Mouse (Mus musculus): ENCODE results near the gene Bola3. TPM values are rescaled to one million over a fixed set of nuclear protein-coding genes. Genes with fewer than 3 reads are reported as not detected.
"Not testable (repeated sequence)": the region's sequence is repeated elsewhere in the genome, so short reads cannot be mapped to it uniquely, and the experiment has no call there.

Bola3 gene
- total RNA-seq, 2 experiments from 2014 or later, result 53.4 to 91.2 TPM

DNA sequence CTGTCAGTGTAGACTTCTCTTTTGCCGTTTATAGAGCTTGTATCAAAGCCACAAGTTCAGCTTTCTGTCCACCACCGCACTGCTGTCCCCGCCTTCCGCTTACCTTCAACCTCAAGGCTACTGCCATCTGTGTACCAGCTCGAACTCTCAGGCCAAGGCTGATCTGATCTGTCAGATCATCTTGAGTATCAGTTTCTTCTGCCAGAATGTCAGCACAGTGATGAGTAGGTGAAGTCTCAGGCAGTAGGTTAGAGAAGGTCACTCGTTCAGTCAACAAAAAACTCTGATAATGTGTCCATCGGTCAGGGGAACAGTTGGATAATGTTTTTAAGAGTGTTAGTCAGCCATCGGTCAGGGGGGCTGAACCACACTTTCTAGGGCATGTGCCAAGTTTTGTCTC, 3.7 kb upstream of the Bola3 start:
- ATAC-seq (replicated peaks; ENCODE audit: poor library complexity, severe bottlenecking), result not testable (repeated sequence)

DNA sequence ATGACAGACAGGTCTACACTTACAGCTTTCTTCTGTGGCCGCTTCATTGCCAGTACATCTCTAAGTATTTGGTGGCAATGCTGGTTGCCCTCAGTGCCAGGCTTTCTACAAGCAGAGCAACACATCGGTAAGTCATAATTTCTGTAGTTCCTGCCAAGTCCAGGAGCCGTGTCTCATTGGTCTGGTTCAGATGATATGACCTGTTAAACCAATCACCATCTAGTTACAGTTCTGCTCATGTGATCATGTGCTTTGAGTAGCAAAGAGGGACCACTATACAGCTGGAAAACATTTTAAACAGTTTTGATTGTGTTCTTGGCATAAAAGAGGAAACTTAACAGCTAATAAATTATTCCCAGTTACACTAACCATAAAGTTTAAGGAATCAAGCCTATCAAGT, 1.0 kb upstream of the Bola3 start:
- no peak for ATAC-seq (replicated peaks; ENCODE audit: poor library complexity, severe bottlenecking)

GRCm38 (mm10) chr6:83349274-83349958, 469 bp downstream of the Bola3 start:
- ATAC-seq (replicated peaks; ENCODE audit: poor library complexity, severe bottlenecking), result peak; percentile 99

GRCm38 (mm10) chr6:83350172-83350571, 1.2 kb downstream of the Bola3 start:
- ATAC-seq (replicated peaks; ENCODE audit: poor library complexity, severe bottlenecking), result no peak

DNA sequence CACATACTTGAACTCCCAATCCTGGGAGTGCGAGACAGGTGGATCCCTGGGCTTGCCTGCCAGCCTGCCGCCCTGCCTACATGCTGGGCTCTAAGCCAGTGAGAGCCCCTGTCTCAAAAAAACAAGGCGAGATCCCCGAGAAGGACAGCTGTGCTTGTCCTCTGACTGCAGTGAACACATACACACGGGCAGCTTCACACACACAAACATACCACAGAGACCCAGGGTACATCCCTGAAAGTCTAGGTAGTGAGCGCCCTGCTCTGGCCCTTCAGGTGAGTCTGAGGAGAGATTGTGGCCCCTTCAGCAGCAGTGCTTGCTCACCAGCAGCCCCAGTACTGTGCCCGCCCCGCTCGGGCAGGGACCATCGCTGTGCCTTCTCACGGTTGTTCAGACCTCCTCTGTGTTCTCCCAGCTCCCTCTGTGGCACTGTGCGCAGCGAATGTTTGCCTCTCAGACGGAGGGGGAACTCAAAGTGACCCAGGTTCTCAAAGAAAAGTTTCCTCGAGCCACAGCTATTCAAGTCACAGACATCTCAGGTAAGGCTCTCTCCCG, 2.0 kb downstream of the Bola3 start:
- ATAC-seq (replicated peaks; ENCODE audit: poor library complexity, severe bottlenecking), result no peak

DNA sequence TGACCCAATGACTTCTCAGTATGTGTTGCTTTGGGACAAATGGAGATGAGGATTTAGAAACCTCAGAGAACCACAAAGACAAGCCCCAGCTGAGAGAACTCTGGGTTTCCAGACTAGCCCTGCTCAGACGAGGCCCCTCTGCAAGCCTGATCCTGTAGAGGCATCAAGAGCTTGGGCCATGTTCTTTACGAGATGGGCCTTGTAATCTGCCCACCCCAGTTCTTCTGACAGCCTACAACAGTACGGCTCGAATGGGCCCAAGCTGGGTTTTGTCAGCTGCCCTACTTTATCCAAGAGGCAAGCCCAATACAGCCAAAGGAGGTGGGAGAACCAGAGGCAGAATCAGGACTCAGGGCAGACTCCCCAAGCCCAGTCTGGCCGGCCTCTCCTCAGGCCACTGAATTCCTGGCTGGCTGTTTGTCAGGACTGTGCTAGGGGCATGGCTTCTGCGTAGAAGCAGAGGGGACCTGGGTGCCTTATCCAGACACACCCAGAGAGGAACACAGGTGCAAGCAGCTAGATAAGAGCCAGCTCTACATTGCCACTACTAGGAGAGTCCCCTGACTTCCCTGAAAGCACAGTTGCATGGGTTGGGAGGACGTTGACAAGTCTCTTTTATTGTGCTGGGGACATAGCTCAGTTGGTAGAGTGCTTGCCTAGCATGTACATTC, 2.7 kb downstream of the Bola3 start:
- ATAC-seq (replicated peaks; ENCODE audit: poor library complexity, severe bottlenecking), result no peak

DNA sequence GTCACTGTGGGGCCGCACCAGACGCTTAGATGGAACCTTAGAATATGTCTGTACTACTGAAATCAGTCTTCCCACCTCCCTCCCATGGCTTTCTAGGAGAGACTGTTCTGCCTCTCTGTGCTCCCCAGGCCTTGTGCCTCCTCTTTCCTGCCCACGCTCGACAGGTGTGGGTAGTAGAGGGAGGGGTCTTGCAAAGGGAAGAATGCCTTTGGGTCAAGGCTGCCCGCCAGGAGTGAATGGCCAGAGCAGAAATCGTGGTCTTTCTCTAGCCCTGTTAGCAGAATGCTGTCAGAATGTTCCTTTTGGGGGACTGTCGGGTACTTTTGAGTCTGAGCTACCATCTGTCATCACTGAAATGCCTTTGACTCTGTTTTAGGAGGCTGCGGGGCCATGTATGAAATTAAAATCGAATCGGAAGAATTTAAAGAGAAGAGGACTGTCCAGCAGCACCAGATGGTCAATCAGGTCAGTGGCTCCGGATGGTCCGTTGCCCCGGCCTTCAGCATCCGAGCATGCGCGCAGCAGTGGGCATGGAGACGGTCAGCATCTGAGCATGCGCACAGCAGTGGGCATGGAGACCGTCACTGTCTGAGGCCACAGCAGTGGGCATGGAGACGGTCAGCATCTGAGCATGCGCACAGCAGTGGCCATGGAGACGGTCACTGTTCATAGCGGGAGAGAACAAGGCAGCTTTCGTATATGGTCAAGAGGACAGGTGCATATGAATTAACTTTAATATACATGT, 3.9 kb downstream of the Bola3 start:
- no peak for ATAC-seq (replicated peaks; ENCODE audit: poor library complexity, severe bottlenecking)

DNA sequence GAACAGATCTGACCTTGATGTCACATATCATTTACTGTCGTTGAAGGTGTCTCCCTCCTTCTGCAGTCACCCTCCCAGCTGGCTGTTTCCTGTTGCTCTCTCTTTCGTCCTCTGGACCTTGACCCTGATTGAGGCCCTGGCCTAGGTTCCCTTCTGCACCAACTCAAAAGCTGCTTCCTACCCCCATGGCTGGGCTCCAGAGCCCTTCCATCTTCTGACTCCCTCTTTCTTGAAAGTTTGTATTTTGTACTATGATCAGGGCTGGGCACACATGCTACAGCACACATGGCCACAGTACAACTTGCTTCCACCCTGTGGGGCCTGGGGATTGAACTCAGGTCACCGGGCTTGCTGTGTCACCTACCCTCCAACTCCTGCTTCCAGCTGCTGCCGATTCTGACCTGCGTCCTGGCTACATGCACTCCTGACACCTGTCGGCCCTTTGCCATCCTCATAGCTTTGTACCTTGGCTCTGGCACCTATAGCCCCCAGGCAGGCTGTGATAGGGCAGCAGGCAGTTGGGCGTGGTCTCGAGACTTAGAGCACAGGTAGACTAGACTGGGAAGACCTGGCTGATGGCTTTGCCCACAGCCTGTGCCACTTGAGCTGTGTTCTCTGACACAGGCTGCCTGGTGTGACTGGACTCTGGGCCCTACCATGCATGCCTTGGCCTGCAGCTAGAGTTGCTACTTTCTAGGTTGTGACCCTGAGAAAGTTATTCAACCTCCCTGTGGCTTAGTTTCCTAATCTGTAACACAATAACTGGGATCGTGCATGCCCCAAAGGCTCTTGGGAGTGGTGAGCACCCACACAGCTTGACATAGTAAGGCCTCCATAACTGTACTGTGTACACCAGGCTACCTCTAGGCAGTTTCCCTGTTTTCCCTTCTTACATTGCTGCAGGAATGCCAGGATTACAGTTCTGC, 6.2 kb downstream of the Bola3 start:
- ATAC-seq (replicated peaks; ENCODE audit: poor library complexity, severe bottlenecking), result no peak

DNA sequence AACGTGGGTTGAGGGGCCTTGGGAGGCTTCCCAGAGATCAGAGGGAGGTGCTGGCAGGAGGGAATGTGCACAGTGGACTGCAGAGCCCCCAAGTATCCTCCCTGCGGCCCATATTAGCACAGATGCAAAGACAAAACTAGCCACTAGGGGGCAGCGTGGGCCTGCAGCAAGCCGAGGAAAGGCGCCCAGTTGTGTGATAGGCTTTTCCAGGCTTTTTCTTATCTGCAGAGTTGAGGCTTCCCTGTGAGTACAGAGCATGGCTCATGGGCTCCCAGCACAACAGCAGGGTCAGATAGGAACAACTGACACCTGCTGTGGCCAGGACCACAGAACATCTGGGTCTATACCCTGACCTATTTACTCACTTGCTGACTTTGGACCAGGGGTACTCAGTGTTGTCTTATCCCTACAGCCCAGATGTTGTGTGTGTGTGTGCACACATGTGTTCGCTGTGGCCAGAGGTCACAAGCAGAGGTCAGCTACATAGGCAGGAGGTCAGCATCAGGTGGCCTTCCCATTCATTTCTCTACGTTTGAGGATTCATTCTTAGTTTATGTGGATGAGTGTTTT, 7.7 kb downstream of the Bola3 start:
- peak; percentile 89 for ATAC-seq (replicated peaks; ENCODE audit: poor library complexity, severe bottlenecking)

DNA sequence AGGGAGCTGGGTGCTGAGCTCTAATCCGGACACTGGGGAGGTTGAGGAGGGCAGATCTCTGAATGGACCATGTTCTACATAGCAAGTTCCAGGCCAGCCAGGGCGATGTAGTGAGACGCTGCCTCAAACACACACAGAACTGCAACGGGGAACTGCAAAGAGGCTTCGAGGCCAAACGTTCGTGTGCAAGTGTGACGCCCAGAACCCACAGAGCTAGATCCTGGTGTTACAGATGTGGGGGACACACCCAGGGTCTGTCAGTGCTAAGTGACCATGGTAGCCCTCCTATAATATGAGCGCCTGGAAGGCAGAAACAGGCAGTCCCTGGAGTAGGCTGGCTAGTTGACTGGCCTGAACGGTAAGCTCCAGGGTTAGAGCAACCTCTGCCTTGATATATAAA, 8.5 kb downstream of the Bola3 start:
- no peak for ATAC-seq (replicated peaks; ENCODE audit: poor library complexity, severe bottlenecking)

DNA sequence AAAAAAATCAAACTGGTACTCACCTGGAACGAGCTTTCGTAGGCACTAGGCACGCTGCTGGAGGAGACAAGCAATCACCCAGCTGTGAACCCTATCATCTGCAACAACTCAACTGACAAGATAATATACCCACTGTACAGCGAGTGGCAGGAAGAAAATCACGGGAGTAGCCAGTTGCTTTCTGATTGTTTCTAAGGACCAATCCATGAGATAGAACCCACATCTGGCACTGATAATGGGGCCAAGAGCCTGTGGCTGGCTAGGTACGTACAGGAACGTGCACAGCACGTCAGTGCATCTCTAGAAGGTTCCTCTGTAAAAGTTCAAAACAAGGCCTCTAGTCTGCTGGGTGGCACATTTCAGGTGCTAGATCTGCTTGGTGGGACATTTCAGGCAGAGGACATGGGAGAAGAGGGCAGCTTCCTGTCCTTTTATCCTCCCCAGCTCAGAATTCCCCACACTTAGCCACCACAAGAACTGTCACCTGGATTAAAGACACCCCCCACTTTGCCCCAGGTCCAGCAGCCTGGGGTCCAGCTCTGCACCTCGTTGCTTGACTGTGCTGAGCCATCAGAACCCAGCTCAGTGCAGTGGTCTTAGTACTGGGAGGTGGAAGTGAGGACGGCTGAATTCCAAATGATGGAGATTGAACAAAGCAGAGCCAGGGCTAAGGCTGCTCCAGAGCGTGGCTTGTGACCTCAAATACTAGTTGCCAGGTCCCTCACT, 12.7 kb downstream of the Bola3 start:
- ATAC-seq (replicated peaks; ENCODE audit: poor library complexity, severe bottlenecking), result no peak

DNA sequence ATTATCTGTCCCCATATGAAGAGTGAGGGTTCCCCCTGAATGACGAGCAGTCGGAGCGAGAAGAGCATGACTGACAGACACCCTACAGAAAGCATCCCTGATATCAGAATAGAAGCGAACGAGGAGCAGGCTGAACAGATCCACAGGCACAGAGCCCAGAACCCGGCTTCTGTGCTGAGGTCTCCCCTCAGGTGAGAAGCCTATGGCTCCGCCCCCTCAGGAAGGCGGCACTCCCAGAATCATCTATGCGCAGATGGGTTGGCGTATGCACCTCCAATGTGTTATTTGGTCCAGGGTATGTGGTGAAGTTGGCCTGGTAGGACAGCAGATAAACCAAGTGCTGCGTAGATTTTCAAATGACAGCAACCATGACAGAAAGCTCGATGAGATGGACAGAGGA, 14.1 kb downstream of the Bola3 start:
- ATAC-seq (replicated peaks; ENCODE audit: poor library complexity, severe bottlenecking), result no peak

DNA sequence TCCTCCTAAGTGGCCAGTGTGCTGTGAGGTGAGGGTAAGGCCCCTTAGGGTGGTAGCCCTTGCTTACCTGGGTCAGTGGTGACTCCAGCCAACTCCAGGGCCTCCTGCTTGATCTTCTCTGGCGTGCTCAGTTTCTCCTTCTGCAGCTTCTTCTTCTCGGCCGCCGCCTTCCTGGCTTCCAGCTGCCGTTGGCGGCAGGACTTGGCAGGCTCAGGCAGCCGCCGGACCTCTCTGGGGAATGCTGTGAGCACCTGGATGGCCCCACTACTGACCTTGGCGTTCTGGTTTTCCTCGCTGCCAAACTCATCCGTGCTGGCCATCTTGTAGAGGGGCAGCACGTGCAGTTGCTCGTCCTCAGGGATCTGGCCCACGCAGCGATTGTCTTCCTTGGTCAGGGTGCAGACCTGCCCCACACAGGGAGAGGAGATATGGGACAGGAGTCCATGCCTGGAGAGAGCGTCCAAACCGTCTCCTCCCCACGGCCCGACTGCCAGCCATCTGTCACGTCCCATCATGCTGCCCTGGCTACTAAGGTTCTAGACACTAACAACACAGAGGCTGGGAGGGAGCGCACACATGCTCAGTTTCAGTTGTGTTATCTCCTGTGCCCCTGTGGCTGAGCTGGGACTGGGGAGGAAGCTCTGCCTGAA, 21.5 kb downstream of the Bola3 start:
- no peak for ATAC-seq (replicated peaks; ENCODE audit: poor library complexity, severe bottlenecking)

- ATAC-seq (replicated peaks; ENCODE audit: poor library complexity, severe bottlenecking), result no peak
Measured at GRCm38 (mm10) chr6:83371350-83371749, 22.4 kb downstream of the Bola3 start.

DNA sequence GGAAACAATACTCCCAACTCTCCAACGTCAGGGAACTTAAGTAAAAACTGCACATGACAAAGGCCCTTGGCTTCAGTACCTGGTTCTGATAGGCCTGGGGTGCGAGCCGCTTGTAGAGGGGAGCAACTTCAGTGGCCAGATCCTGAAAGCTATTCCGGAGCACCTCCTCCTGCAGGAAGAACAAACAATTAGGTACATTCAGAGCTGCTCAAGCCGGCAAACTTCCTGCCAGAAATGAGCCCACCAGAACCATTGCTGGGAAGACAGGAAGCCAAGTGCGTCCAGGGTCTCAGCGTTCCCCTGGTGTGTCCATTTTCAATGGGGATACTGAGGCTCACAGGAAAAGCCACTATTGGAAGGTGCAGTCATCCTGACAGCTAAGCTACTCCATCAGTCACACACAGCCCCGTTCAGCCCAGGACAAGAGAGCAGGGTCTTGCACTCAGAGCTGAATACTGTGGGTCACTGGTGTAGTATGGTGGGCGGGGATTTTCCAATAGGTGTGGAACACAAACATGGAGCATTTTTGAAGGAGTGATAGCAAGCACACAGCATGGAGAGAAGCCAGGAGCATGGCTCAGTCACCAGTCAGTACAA, 24.9 kb downstream of the Bola3 start:
- ATAC-seq (replicated peaks; ENCODE audit: poor library complexity, severe bottlenecking), result no peak

DNA sequence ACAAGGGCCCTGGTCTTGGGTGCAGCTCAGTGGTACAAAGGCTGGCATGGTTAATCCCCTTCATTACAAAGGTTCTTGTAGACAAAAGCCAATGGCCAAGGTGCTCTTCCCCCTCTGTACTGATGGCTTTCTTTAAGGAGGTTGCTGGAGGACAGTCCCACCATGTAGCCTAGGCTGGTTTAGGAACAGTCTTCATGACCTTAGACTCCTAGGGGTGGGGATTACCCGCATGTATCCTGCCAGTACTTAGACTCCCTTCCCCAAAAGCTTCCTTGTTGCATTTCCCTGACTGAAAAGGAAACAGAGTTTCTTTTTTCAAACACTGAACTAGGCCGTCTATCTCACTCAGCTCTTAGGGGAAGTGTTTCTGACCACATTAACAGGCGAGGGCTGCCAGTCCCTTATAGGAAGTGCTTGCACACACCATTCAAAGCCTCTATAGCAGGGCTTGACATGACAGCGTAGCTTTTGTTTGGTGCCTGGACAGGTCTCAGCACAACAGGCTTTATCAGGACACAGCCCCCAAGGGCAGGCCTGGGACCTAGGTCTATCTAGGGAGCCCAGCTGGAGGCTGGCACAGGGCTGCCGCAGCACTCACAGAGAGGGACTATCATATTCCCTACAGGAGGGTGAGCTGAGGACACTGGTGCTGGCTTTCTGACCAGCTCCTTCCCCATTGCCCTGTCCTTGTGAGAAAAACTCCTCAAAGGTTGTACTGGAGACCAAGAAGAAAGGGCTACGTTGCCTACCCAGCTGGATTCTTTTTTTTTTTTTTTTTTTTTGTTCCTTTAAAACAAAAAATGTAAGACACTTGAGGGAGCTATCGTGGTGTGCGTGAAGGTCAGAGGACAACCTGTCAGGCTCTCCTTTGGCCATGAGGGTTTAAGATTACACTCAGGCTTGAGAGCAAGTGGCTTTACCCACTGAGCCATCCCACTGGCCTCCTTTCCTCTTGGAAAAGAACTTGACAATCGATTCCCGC, 32.9 kb downstream of the Bola3 start:
- peak; percentile 94 for ATAC-seq (replicated peaks; ENCODE audit: poor library complexity, severe bottlenecking)

DNA sequence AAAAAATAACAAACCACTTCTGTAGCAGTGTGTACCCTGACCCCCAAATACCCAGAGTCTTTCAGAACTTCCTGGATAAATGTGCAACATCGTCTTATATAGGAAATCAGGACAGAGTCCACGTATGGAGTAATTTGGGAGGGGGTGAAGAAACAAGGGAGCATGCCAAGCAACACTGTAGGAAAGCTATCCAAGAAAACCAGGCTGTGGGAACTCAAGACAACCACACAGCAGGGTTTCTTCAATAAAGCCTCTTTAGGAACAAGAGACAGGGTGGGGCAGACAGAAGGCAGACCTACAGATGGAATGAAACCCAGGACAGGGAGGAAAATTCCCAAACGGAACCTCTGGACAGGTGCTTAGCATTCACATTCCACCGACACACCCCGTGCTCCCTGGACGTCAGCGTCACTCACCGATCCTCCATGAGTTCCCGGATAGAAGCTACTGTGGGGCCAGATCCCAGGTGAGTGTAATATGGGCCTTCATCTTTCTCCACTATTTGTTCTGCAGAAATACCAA, 36.7 kb downstream of the Bola3 start:
- no peak for ATAC-seq (replicated peaks; ENCODE audit: poor library complexity, severe bottlenecking)
